Mouse (Mus musculus): ENCODE results near the gene C2cd4b.
"Not testable (repeated sequence)": the region's sequence is repeated elsewhere in the genome, so short reads cannot be mapped to it uniquely, and the experiment has no call there.

C2cd4b gene

GRCm38 (mm10) chr9:67759956-67760764 lies 923 bp downstream of the C2cd4b start:
- not testable (repeated sequence) for DNase-seq (ENCODE audit: low read depth, low spot score); H3K36me3 ChIP-seq (ENCODE audit: control insufficient read depth, insufficient read depth, low read length, poor library complexity, severe bottlenecking); H3K27me3 ChIP-seq (ENCODE audit: control insufficient read depth, insufficient read depth, low read length, poor library complexity, severe bottlenecking)

- DNase-seq (ENCODE audit: low read depth, low spot score): no peak
- no peaks in the 10 kb centered on the region for H3K27me3 ChIP-seq (ENCODE audit: control insufficient read depth, insufficient read depth, low read length, poor library complexity, severe bottlenecking)
- no peaks in the 10 kb centered on the region for H3K36me3 ChIP-seq (ENCODE audit: control insufficient read depth, insufficient read depth, low read length, poor library complexity, severe bottlenecking)
Observed at GRCm38 (mm10) chr9:67760991-67761390, 1.8 kb downstream of the C2cd4b start.

GRCm38 (mm10) chr9:67763326-67763725 lies 4.1 kb downstream of the C2cd4b start:
- Histone ChIP-seq H3K27me3 (ENCODE audit: control insufficient read depth, insufficient read depth, low read length, poor library complexity, severe bottlenecking) (no peaks in the 10 kb centered on the region), H3K36me3 (ENCODE audit: control insufficient read depth, insufficient read depth, low read length, poor library complexity, severe bottlenecking) (no peaks in the 10 kb centered on the region)
- DNase-seq (ENCODE audit: low read depth, low spot score): no peak

GRCm38 (mm10) chr9:67766405-67766804 lies 7.2 kb downstream of the C2cd4b start:
- Histone ChIP-seq H3K36me3 (ENCODE audit: control insufficient read depth, insufficient read depth, low read length, poor library complexity, severe bottlenecking) (no peaks in the 10 kb centered on the region), H3K27me3 (ENCODE audit: control insufficient read depth, insufficient read depth, low read length, poor library complexity, severe bottlenecking) (no peaks in the 10 kb centered on the region)
- DNase-seq (ENCODE audit: low read depth, low spot score): no peak

GRCm38 (mm10) chr9:67766948-67767347 lies 7.7 kb downstream of the C2cd4b start:
- H3K36me3 ChIP-seq (ENCODE audit: control insufficient read depth, insufficient read depth, low read length, poor library complexity, severe bottlenecking): no peaks in the 10 kb centered on the region
- no peaks in the 10 kb centered on the region for H3K27me3 ChIP-seq (ENCODE audit: control insufficient read depth, insufficient read depth, low read length, poor library complexity, severe bottlenecking)
- no peak for DNase-seq (ENCODE audit: low read depth, low spot score)

GRCm38 (mm10) chr9:67768843-67769242 lies 9.6 kb downstream of the C2cd4b start:
- Histone ChIP-seq H3K36me3 (ENCODE audit: control insufficient read depth, insufficient read depth, low read length, poor library complexity, severe bottlenecking) (no peaks in the 10 kb centered on the region), H3K27me3 (ENCODE audit: control insufficient read depth, insufficient read depth, low read length, poor library complexity, severe bottlenecking) (no peaks in the 10 kb centered on the region)
- DNase-seq (ENCODE audit: low read depth, low spot score): no peak

GRCm38 (mm10) chr9:67769401-67769800 lies 10.2 kb downstream of the C2cd4b start:
- Histone ChIP-seq H3K36me3 (ENCODE audit: control insufficient read depth, insufficient read depth, low read length, poor library complexity, severe bottlenecking) (no peaks in the 10 kb centered on the region), H3K27me3 (ENCODE audit: control insufficient read depth, insufficient read depth, low read length, poor library complexity, severe bottlenecking) (no peaks in the 10 kb centered on the region)
- no peak for DNase-seq (ENCODE audit: low read depth, low spot score)

GRCm38 (mm10) chr9:67771293-67771692 lies 12.1 kb downstream of the C2cd4b start:
- no peaks in the 10 kb centered on the region for H3K36me3 ChIP-seq (ENCODE audit: control insufficient read depth, insufficient read depth, low read length, poor library complexity, severe bottlenecking)
- no peaks in the 10 kb centered on the region for H3K27me3 ChIP-seq (ENCODE audit: control insufficient read depth, insufficient read depth, low read length, poor library complexity, severe bottlenecking)
- DNase-seq (ENCODE audit: low read depth, low spot score): no peak

- H3K36me3 ChIP-seq (ENCODE audit: control insufficient read depth, insufficient read depth, low read length, poor library complexity, severe bottlenecking): no peaks in the 10 kb centered on the region
- no peaks in the 10 kb centered on the region for H3K27me3 ChIP-seq (ENCODE audit: control insufficient read depth, insufficient read depth, low read length, poor library complexity, severe bottlenecking)
- no peak for DNase-seq (ENCODE audit: low read depth, low spot score)
Observed at GRCm38 (mm10) chr9:67774201-67774600, 15.0 kb downstream of the C2cd4b start.

- DNase-seq (ENCODE audit: low read depth, low spot score): no peak
- no peaks in the 10 kb centered on the region for H3K36me3 ChIP-seq (ENCODE audit: control insufficient read depth, insufficient read depth, low read length, poor library complexity, severe bottlenecking)
- no peaks in the 10 kb centered on the region for H3K27me3 ChIP-seq (ENCODE audit: control insufficient read depth, insufficient read depth, low read length, poor library complexity, severe bottlenecking)
Observed at GRCm38 (mm10) chr9:67778553-67778952, 19.3 kb downstream of the C2cd4b start.

- no peaks in the 10 kb centered on the region for H3K27me3 ChIP-seq (ENCODE audit: control insufficient read depth, insufficient read depth, low read length, poor library complexity, severe bottlenecking)
- no peaks in the 10 kb centered on the region for H3K36me3 ChIP-seq (ENCODE audit: control insufficient read depth, insufficient read depth, low read length, poor library complexity, severe bottlenecking)
- DNase-seq (ENCODE audit: low read depth, low spot score): no peak
Observed at GRCm38 (mm10) chr9:67782786-67783185, 23.5 kb downstream of the C2cd4b start.

- DNase-seq (ENCODE audit: low read depth, low spot score): no peak
Observed at GRCm38 (mm10) chr9:67783464-67783863, 24.2 kb downstream of the C2cd4b start.

GRCm38 (mm10) chr9:67783925-67784324 lies 24.7 kb downstream of the C2cd4b start:
- H3K36me3 ChIP-seq (ENCODE audit: control insufficient read depth, insufficient read depth, low read length, poor library complexity, severe bottlenecking): no peaks in the 10 kb centered on the region
- peak; percentile 5 for DNase-seq (ENCODE audit: low read depth, low spot score)
- no peaks in the 10 kb centered on the region for H3K27me3 ChIP-seq (ENCODE audit: control insufficient read depth, insufficient read depth, low read length, poor library complexity, severe bottlenecking)

More at GRCm38 (mm10) chr9:67783464-67783863, 24.2 kb downstream of the C2cd4b start:
- no peaks in the 10 kb centered on the region for H3K36me3 ChIP-seq (ENCODE audit: control insufficient read depth, insufficient read depth, low read length, poor library complexity, severe bottlenecking)
- H3K27me3 ChIP-seq (ENCODE audit: control insufficient read depth, insufficient read depth, low read length, poor library complexity, severe bottlenecking): no peaks in the 10 kb centered on the region

GRCm38 (mm10) chr9:67786311-67786710 lies 27.1 kb downstream of the C2cd4b start:
- no peak for DNase-seq (ENCODE audit: low read depth, low spot score)
- Histone ChIP-seq H3K36me3 (ENCODE audit: control insufficient read depth, insufficient read depth, low read length, poor library complexity, severe bottlenecking) (no peaks in the 10 kb centered on the region), H3K27me3 (ENCODE audit: control insufficient read depth, insufficient read depth, low read length, poor library complexity, severe bottlenecking) (no peaks in the 10 kb centered on the region)

GRCm38 (mm10) chr9:67787671-67788070 lies 28.4 kb downstream of the C2cd4b start:
- no peaks in the 10 kb centered on the region for H3K36me3 ChIP-seq (ENCODE audit: control insufficient read depth, insufficient read depth, low read length, poor library complexity, severe bottlenecking)

GRCm38 (mm10) chr9:67792405-67792804 lies 33.2 kb downstream of the C2cd4b start:
- H3K36me3 ChIP-seq (ENCODE audit: control insufficient read depth, insufficient read depth, low read length, poor library complexity, severe bottlenecking): no peaks in the 10 kb centered on the region
- H3K27me3 ChIP-seq (ENCODE audit: control insufficient read depth, insufficient read depth, low read length, poor library complexity, severe bottlenecking): no peaks in the 10 kb centered on the region
- DNase-seq (ENCODE audit: low read depth, low spot score): no peak

More at GRCm38 (mm10) chr9:67787671-67788070, 28.4 kb downstream of the C2cd4b start:
- H3K27me3 ChIP-seq (ENCODE audit: control insufficient read depth, insufficient read depth, low read length, poor library complexity, severe bottlenecking): no peaks in the 10 kb centered on the region
- DNase-seq (ENCODE audit: low read depth, low spot score): no peak
